Comparison of ENCODE assay signal across 17 mouse cellular contexts in the genomic region with DNA sequence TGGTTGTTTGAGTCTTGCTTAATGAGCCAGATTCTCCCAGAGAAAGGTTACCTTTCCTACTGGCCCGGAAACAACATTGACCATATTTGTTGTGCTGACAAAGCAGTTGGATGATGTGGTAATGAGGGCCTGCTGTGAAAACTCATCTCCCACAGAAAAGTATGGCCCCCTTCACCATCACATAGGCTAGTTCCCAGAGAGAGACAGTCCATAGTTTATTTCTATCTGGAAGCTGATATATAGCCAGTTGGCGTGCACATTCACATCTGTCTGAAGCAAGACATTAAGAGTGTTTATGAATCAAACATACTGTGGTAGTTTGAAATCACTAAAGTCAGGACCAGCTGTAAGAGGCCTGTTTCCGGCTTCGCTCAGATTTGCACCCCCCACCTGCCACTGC.
"Had no signal": no experiment of that assay in that cellular context is flagged by ENCODE, and none has a peak within 500 bp of the region (broad histone marks: within the 10 kb centered on the region; RNA-seq: fewer than 3 reads in every experiment).

No protein-coding gene starts in this region.

- DNase-seq: liver, embryonic 13.5 days; liver, postnatal 0 days; lung, adult 2 months; retina, postnatal 1 day; right cerebral cortex, postnatal 4 days; spleen, adult 18-20 months; thymus, adult 18-20 months; thymus, postnatal 14 days; thymus, postnatal 36 days had no signal

- H3K9ac ChIP-seq: liver, embryonic 13.5 days; liver, embryonic 15.5 days; liver, postnatal 0 days; midbrain, embryonic 13.5 days; midbrain, embryonic 15.5 days; neural tube, embryonic 12.5 days had no signal

- H3K4me2 ChIP-seq: liver, embryonic 11.5 days; liver, embryonic 13.5 days; liver, embryonic 15.5 days; midbrain, embryonic 11.5 days; midbrain, embryonic 13.5 days; midbrain, embryonic 15.5 days; neural tube, embryonic 12.5 days had no signal

- H3K4me1 ChIP-seq: liver, embryonic 13.5 days; liver, embryonic 15.5 days; megakaryocyte, embryonic 14.5 days; midbrain, embryonic 13.5 days; midbrain, embryonic 15.5 days; neural tube, embryonic 12.5 days had no signal

- H3K9me3 ChIP-seq: liver, embryonic 13.5 days; liver, embryonic 15.5 days; megakaryocyte, embryonic 14.5 days; midbrain, embryonic 13.5 days; midbrain, embryonic 15.5 days; neural tube, embryonic 12.5 days had no signal

- ATAC-seq: liver, postnatal 0 days; midbrain, embryonic 13.5 days; midbrain, embryonic 15.5 days had no signal

- H3K36me3 ChIP-seq: liver, embryonic 13.5 days; liver, embryonic 15.5 days; midbrain, embryonic 13.5 days; midbrain, embryonic 15.5 days; neural tube, embryonic 12.5 days had no signal

- H3K27me3 ChIP-seq: liver, embryonic 13.5 days; liver, embryonic 15.5 days; midbrain, embryonic 13.5 days; midbrain, embryonic 15.5 days; neural tube, embryonic 12.5 days had no signal

- H3K4me3 ChIP-seq: liver, embryonic 13.5 days; liver, embryonic 15.5 days; megakaryocyte, embryonic 14.5 days; midbrain, embryonic 13.5 days; midbrain, embryonic 15.5 days; neural tube, embryonic 12.5 days had no signal

- H3K27ac ChIP-seq: liver, embryonic 13.5 days; liver, embryonic 15.5 days; macrophage; midbrain, embryonic 13.5 days; midbrain, embryonic 15.5 days; neural tube, embryonic 12.5 days had no signal
